Mouse (Mus musculus) telencephalon, adult 2 months (tissue): Measurements from ENCODE around the gene P2ry6.

Experiments
- DNase-seq: peaks from one replicate; pipeline ENCODE4 v3.0.0-alpha.2; 2011; ENCODE audit warnings: low read depth, low spot score

P2ry6 gene

GRCm38 (mm10) chr7:100974135-100974903 is at the start of gene P2ry6:
Gene P2ry6 (minus strand): TSS chr7:100974649.
- DNase-seq, result no peak

- DNase-seq, result peak; percentile 60
Measured at GRCm38 (mm10) chr7:101017492-101017891, 43.0 kb upstream of the P2ry6 start.

GRCm38 (mm10) chr7:101017021-101017461 is 42.6 kb upstream of the P2ry6 start:
- DNase-seq, result peak; percentile 26

- no peak for DNase-seq
Measured at GRCm38 (mm10) chr7:101014985-101015384, 40.5 kb upstream of the P2ry6 start.

GRCm38 (mm10) chr7:101014041-101014440 is 39.6 kb upstream of the P2ry6 start:
- DNase-seq, result no peak

- DNase-seq, result no peak
Measured at GRCm38 (mm10) chr7:101012541-101012940, 38.1 kb upstream of the P2ry6 start, which contains the start of gene P2ry2. Gene P2ry2 (minus strand): TSS chr7:101012866.

GRCm38 (mm10) chr7:101011681-101012367 is 37.4 kb upstream of the P2ry6 start:
- no peak for DNase-seq

GRCm38 (mm10) chr7:101010741-101011140 is 36.3 kb upstream of the P2ry6 start:
- DNase-seq, result no peak

GRCm38 (mm10) chr7:101006201-101006600 is 31.8 kb upstream of the P2ry6 start:
- DNase-seq, result no peak

GRCm38 (mm10) chr7:101005119-101005518 is 30.7 kb upstream of the P2ry6 start:
- DNase-seq, result no peak

- no peak for DNase-seq
Measured at GRCm38 (mm10) chr7:101003442-101004326, 29.2 kb upstream of the P2ry6 start.

GRCm38 (mm10) chr7:101002274-101002673 is 27.8 kb upstream of the P2ry6 start:
- DNase-seq, result no peak

- no peak for DNase-seq
Measured at GRCm38 (mm10) chr7:100999623-101000022, 25.2 kb upstream of the P2ry6 start.

- DNase-seq, result no peak
Measured at GRCm38 (mm10) chr7:100998578-100998960, 24.1 kb upstream of the P2ry6 start.

GRCm38 (mm10) chr7:100997951-100998577 is 23.6 kb upstream of the P2ry6 start:
- DNase-seq, result no peak

- no peak for DNase-seq
Measured at GRCm38 (mm10) chr7:100997215-100997614, 22.8 kb upstream of the P2ry6 start.

- DNase-seq, result no peak
Measured at GRCm38 (mm10) chr7:100995951-100996350, 21.5 kb upstream of the P2ry6 start.

GRCm38 (mm10) chr7:100995260-100995864 is 20.9 kb upstream of the P2ry6 start:
- DNase-seq, result no peak

GRCm38 (mm10) chr7:100993166-100993565 is 18.7 kb upstream of the P2ry6 start:
- DNase-seq, result no peak

- DNase-seq, result no peak
Measured at GRCm38 (mm10) chr7:100991972-100992371, 17.5 kb upstream of the P2ry6 start.
